Mouse (Mus musculus) lung, adult 2 months (tissue): ENCODE data around the gene Trim26. TPM values are rescaled to one million over a fixed set of nuclear protein-coding genes. Genes with fewer than 3 reads are reported as not detected.

ENCODE experiments used
- DNase-seq: peaks from one replicate; pipeline ENCODE4 v3.0.0; 2022
- H3K4me1 ChIP-seq: fragments of 200-500 bp; 2 replicates; pipeline ENCODE4 v1.6.1; 2011; ENCODE audit warnings: low read length; ENCODE audit not compliant: control insufficient read depth, insufficient read depth
- H3K4me3 ChIP-seq: fragments of 200-500 bp; replicated peaks from 2 replicates; pipeline ENCODE3; 2011; ENCODE audit warnings: low read depth, mild to moderate bottlenecking, control low read depth, low read length; ENCODE audit errors: extremely low read depth
- CTCF ChIP-seq: fragments of 200-500 bp; IDR thresholded peaks from 2 replicates; pipeline ENCODE4 v1.5.1; 2011; ENCODE audit warnings: mild to moderate bottlenecking, low read length, control low read depth; ENCODE audit not compliant: insufficient read depth
- POLR2A ChIP-seq: fragments of 200-500 bp; IDR thresholded peaks from 2 replicates; pipeline ENCODE4 v1.6.1; 2011; ENCODE audit warnings: low read depth, mild to moderate bottlenecking, control low read depth, low read length, borderline replicate concordance; ENCODE audit errors: extremely low read depth
- WGBS: fragments of 180-500 bp; shearing (Covaris S2); methylation state at CpG from one replicate; pipeline ENCODE4 v1.1.7; 2018; 5-methylcytosine and 5-hydroxymethylcytosine counted together
- polyA plus RNA-seq: library from polyadenylated mRNA; depleted of rRNA; stranded (reverse); fragments of >200 nt; gene quantifications from 2 replicates; pipeline ENCODE4 v1.2.3, GENCODE M21; 2012

Trim26 gene
- polyA plus RNA-seq, 1 experiment: 48.7 TPM

- WGBS: 63% methylated on average over 3 of the region's 3 CpGs
- no peak for DNase-seq
- Histone ChIP-seq H3K4me1 (no peaks in the 10 kb centered on the region), H3K4me3 (no peak overlapping the region)
- no peak for TF ChIP-seq POLR2A
- no peak for TF ChIP-seq CTCF
These were observed 6.5 kb upstream of the Trim26 start for GRCm38 (mm10) chr17:36830470-36830869.

- H3K4me1 ChIP-seq: no peaks in the 10 kb centered on the region
- no peak overlapping the region for H3K4me3 ChIP-seq
- 55% methylated on average over 4 of the region's 4 CpGs for WGBS
- TF ChIP-seq CTCF: no peak
- TF ChIP-seq POLR2A: no peak
- DNase-seq: no peak
These were observed 4.2 kb upstream of the Trim26 start for GRCm38 (mm10) chr17:36832694-36833093.

GRCm38 (mm10) chr17:36835591-36836426 lies 1.1 kb upstream of the Trim26 start:
- TF ChIP-seq POLR2A (no peak), CTCF (no peak)
- DNase-seq: peak; percentile 44
- Histone ChIP-seq H3K4me3 (no peak overlapping the region), H3K4me1 (peaks cover 3% of the 10 kb centered on the region; the same call in 1 of the 2 replicates)
- WGBS: 34% methylated on average over 12 of the region's 12 CpGs

GRCm38 (mm10) chr17:36836427-36836812 lies 514 bp upstream of the Trim26 start:
- DNase-seq: no peak
- no peak for TF ChIP-seq POLR2A
- no peak for TF ChIP-seq CTCF
- peaks cover 3% of the 10 kb centered on the region; the same call in 1 of the 2 replicates for H3K4me1 ChIP-seq
- WGBS: 19% methylated on average over 3 of the region's 3 CpGs
- peak overlapping the region; percentile 65 for H3K4me3 ChIP-seq

GRCm38 (mm10) chr17:36839001-36839400 lies 2.1 kb downstream of the Trim26 start:
- Histone ChIP-seq H3K4me3 (no peak overlapping the region), H3K4me1 (peaks cover 3% of the 10 kb centered on the region; the same call in 1 of the 2 replicates)
- WGBS: 70% methylated on average over 5 of the region's 5 CpGs
- no peak for TF ChIP-seq POLR2A
- no peak for TF ChIP-seq CTCF
- no peak for DNase-seq

GRCm38 (mm10) chr17:36839931-36840330 lies 3.0 kb downstream of the Trim26 start:
- H3K4me3 ChIP-seq: no peak overlapping the region
- TF ChIP-seq CTCF (no peak), POLR2A (no peak)
- DNase-seq: no peak
- 84% methylated on average over 3 of the region's 3 CpGs for WGBS
- H3K4me1 ChIP-seq: peaks cover 3% of the 10 kb centered on the region; the same call in 1 of the 2 replicates

- no peak for DNase-seq
- Histone ChIP-seq H3K4me1 (peaks cover 3% of the 10 kb centered on the region; the same call in 1 of the 2 replicates), H3K4me3 (no peak overlapping the region)
- no peak for TF ChIP-seq POLR2A
- no peak for TF ChIP-seq CTCF
These were observed 4.1 kb downstream of the Trim26 start for GRCm38 (mm10) chr17:36840961-36841445.

GRCm38 (mm10) chr17:36843696-36844095 lies 6.8 kb downstream of the Trim26 start:
- no peak for DNase-seq
- H3K4me1 ChIP-seq: no peaks in the 10 kb centered on the region; the same call in 1 of the 2 replicates
- TF ChIP-seq POLR2A (no peak), CTCF (no peak)
- WGBS: 91% methylated on average over 7 of the region's 7 CpGs
- H3K4me3 ChIP-seq: no peak overlapping the region

- no peak for DNase-seq
- Histone ChIP-seq H3K4me1 (no peaks in the 10 kb centered on the region; the same call in 1 of the 2 replicates), H3K4me3 (no peak overlapping the region)
- TF ChIP-seq POLR2A (no peak), CTCF (no peak)
These were observed 7.4 kb downstream of the Trim26 start for GRCm38 (mm10) chr17:36844286-36844719.

GRCm38 (mm10) chr17:36844725-36845124 lies 7.8 kb downstream of the Trim26 start:
- WGBS: 52% methylated on average over 1 of the region's 1 CpGs
- Histone ChIP-seq H3K4me1 (no peaks in the 10 kb centered on the region; the same call in 1 of the 2 replicates), H3K4me3 (no peak overlapping the region)
- TF ChIP-seq CTCF (no peak), POLR2A (no peak)
- no peak for DNase-seq
